Mouse (Mus musculus) lung, postnatal 0 days (tissue): Measurements from ENCODE around the gene Ltb4r2.

ENCODE experiments used
- CTCF ChIP-seq: IDR thresholded peaks from 2 replicates; pipeline ENCODE4 v1.5.1; 2016; ENCODE audit warnings: antibody characterized with exemption, mild to moderate bottlenecking
- EP300 ChIP-seq: IDR thresholded peaks from 2 replicates; pipeline ENCODE4 v1.6.1; 2016; ENCODE audit warnings: antibody characterized with exemption, mild to moderate bottlenecking, control low read depth

- TF ChIP-seq CTCF (no peak), EP300 (no peak)
Observed at GRCm38 (mm10) chr14:55757566-55757965, 3.7 kb upstream of the Ltb4r2 start.
